In genomic region chr3:36635449-36635848, GRCm38 (mm10) we compare ENCODE assay signal across 8 mouse cellular contexts. TPM values are rescaled to one million over a fixed set of nuclear protein-coding genes. Genes with fewer than 3 reads are reported as not detected.
DNase-seq lines count a peak whose midpoint lies in the region; ATAC-seq and TF ChIP-seq lines count a peak whose summit lies in the region.

No protein-coding gene starts in this region.

- no peak overlapping the region for H3K27ac ChIP-seq in bone marrow, adult 2 months (ENCODE audit: control insufficient read depth, insufficient read depth, low read depth, low read length, poor library complexity)
- H3K27ac ChIP-seq in embryonic fibroblast, embryonic 13.5 days (ENCODE audit: insufficient read depth, low read length) = no peak overlapping the region
- H3K27ac ChIP-seq in midbrain, embryonic 13.5 days = no peak overlapping the region

- 33% methylated on average over 4 of the region's 4 CpGs for WGBS in bone marrow, adult 2 months
- 21% methylated on average over 4 of the region's 4 CpGs for WGBS in midbrain, embryonic 13.5 days

- no peaks in the 10 kb centered on the region for H3K27me3 ChIP-seq in midbrain, embryonic 13.5 days

- no peaks in the 10 kb centered on the region for H3K9me3 ChIP-seq in midbrain, embryonic 13.5 days

- H3K4me2 ChIP-seq in midbrain, embryonic 13.5 days (replicated peaks) = no peak overlapping the region

- no peaks in the 10 kb centered on the region for H3K4me1 ChIP-seq in bone marrow, adult 2 months (ENCODE audit: control insufficient read depth, insufficient read depth, low read length)
- no peaks in the 10 kb centered on the region for H3K4me1 ChIP-seq in embryonic fibroblast, embryonic 13.5 days (ENCODE audit: control insufficient read depth, insufficient read depth, low read length)
- H3K4me1 ChIP-seq in midbrain, embryonic 13.5 days (replicated peaks) = no peaks in the 10 kb centered on the region

- peak; percentile 33; the same call in 1 of the 2 replicates for TF ChIP-seq CTCF in bone marrow, adult 2 months (IDR thresholded peaks at IDR 0.05; ENCODE audit: control insufficient read depth, insufficient read depth, low read length)
- TF ChIP-seq CTCF in embryonic fibroblast, embryonic 13.5 days (IDR thresholded peaks at IDR 0.05; ENCODE audit: borderline replicate concordance, insufficient read depth, low read length) = peak; percentile 74; the same call in 1 of the 2 replicates

- peak; percentile 62 to 64 for DNase-seq in left cerebral cortex, adult 18-20 months (ENCODE audit: low spot score in 2 of 2)
- DNase-seq in left cerebral cortex, adult 8-10 months (ENCODE audit: low spot score in 2 of 2) = no peak
- DNase-seq in layer of hippocampus, adult 11-12 months (ENCODE audit: low spot score) = peak; percentile 48
- DNase-seq in adipocyte (ENCODE audit: low spot score) = no peak
- no peak for DNase-seq in urinary bladder, postnatal 4 days (ENCODE audit: low spot score in 2 of 2)

- H3K36me3 ChIP-seq in midbrain, embryonic 13.5 days = no peaks in the 10 kb centered on the region

- TF ChIP-seq POLR2A in bone marrow, adult 2 months (IDR thresholded peaks at IDR 0.05; ENCODE audit: borderline replicate concordance, control insufficient read depth, low read depth, low read length) = no peak
- TF ChIP-seq POLR2A in embryonic fibroblast, embryonic 13.5 days (IDR thresholded peaks at IDR 0.05; ENCODE audit: low read depth, low read length) = no peak

- H3K4me3 ChIP-seq in bone marrow, adult 2 months (replicated peaks; ENCODE audit: control insufficient read depth, low read depth, low read length) = no peak overlapping the region
- H3K4me3 ChIP-seq in embryonic fibroblast, embryonic 13.5 days (ENCODE audit: insufficient read depth, low read length) = no peak overlapping the region
- H3K4me3 ChIP-seq in midbrain, embryonic 13.5 days (replicated peaks) = no peak overlapping the region

- peak; percentile 56; the same call in 1 of the 2 replicates for ATAC-seq in midbrain, embryonic 13.5 days

- no peak overlapping the region for H3K9ac ChIP-seq in midbrain, embryonic 13.5 days (replicated peaks)

RNA-seq across cellular contexts. Expression of gene Bbs7, which starts 22.2 kb away (rescaled TPM):
- 10 to 100 TPM; 15.7 to 17.6 TPM for total RNA-seq in left cerebral cortex, adult 18-20 months (2021)
- total RNA-seq in left cerebral cortex, adult 8-10 months (2022) = 10 to 100 TPM; 15.3 to 18.1 (median 17.0) TPM
- polyA plus RNA-seq in bone marrow, adult 2 months (2011; ENCODE audit: insufficient read depth, insufficient read length, low replicate concordance, missing spikeins) = 1.7 and 1.9 TPM in 2 replicates
- 16.0 and 19.4 TPM in 2 replicates for polyA plus RNA-seq in embryonic fibroblast, embryonic 13.5 days (2011; ENCODE audit: insufficient read length, low read depth, missing spikeins)
- polyA plus RNA-seq in midbrain, embryonic 13.5 days (2015; fragmentation: Nextera tagmentation; extraction: Ambion mirVana) = 22.1 and 22.3 TPM in 2 replicates

RNA-seq across cellular contexts. Expression of gene Trpc3, which starts 54.5 kb away (rescaled TPM):
- total RNA-seq in left cerebral cortex, adult 18-20 months (2021) = 10 to 100 TPM; 15.0 to 20.8 TPM
- 10 to 100 TPM; 13.8 to 32.3 (median 19.6) TPM for total RNA-seq in left cerebral cortex, adult 8-10 months (2022)
- 4.1 TPM in 1 of 2 replicates, not detected in the other for polyA plus RNA-seq in bone marrow, adult 2 months (2011; ENCODE audit: insufficient read depth, insufficient read length, low replicate concordance, missing spikeins)
- 0.60 TPM in 1 of 2 replicates, not detected in the other for polyA plus RNA-seq in embryonic fibroblast, embryonic 13.5 days (2011; ENCODE audit: insufficient read length, low read depth, missing spikeins)
- polyA plus RNA-seq in midbrain, embryonic 13.5 days (2015; fragmentation: Nextera tagmentation; extraction: Ambion mirVana) = 4.4 and 5.4 TPM in 2 replicates

Comparison
In these comparisons a context has a peak if more than half of its experiments do, and no peak if none do; other contexts are left out.
1. DNase-seq: peak in left cerebral cortex, adult 18-20 months (2 of 2) and layer of hippocampus, adult 11-12 months (single experiment); none in left cerebral cortex, adult 8-10 months (0 of 2), adipocyte (single experiment) and urinary bladder, postnatal 4 days (0 of 2).